Mouse (Mus musculus): ENCODE data around the gene Rufy2.

DNA sequence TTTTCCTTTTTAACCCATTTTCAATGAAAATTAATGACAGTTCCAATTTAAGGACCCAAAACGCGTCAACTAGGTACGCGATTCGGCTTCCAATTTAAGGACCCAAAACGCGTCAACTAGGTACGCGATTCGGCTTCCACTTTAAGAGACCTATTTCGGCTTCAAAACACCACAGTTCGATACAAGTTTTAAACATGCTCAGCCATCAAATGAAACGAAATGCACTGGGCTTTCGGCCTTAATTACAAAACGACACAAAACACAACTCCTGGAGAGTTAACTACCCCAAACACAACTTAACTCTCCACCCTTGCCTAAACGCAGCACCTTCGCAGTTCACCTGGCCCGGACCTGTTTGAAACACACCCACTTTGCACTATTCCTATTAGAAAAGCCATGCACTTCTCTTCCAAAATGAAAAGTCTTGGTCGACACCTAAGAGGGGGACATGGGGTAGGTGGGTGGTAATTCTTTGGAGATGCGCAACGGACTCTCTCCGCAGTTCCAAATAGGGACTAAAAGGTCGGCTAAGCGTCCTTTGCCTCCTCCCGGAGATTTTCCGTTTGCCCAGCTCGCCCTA, 42.6 kb downstream of the Rufy2 start:
- TF ChIP-seq CTCF (IDR thresholded peaks at IDR 0.05; ENCODE audit: low read depth, low read length), result no peak
- TF ChIP-seq POLR2A (IDR thresholded peaks at IDR 0.05; ENCODE audit: extremely low read depth, insufficient read depth, low read length), result no peak
